Mouse (Mus musculus) heart, embryonic 14.5 days (tissue): Measurements from ENCODE around the gene Setdb1. TPM values are rescaled to one million over a fixed set of nuclear protein-coding genes. Genes with fewer than 3 reads are reported as not detected.

Experiments
- ATAC-seq: fragments of 200-750 bp; cut with Nextera tagmentation; 2 replicates; pipeline ENCODE4 v1.8.0; 2017; ENCODE audit warnings: low read depth, moderate TSS enrichment; ENCODE audit not compliant: insufficient number of reproducible peaks, insufficient read depth, low FRiP score
- H3K27ac ChIP-seq, 2 experiments: fragments of 200-500 bp in 1 of 2; fragments of 300-500 bp in 1 of 2; sonication (generic) in 1 of 2; replicated peaks in 1 of 2; 2 replicates each; pipeline ENCODE4 v1.5.1; 2012 to 2014; ENCODE audit warnings: low read depth in 2 of 2, low read length in 2 of 2, control low read depth in 1 of 2, mild to moderate bottlenecking in 1 of 2, mixed read lengths in 1 of 2; ENCODE audit not compliant: control insufficient read depth in 1 of 2, insufficient read depth in 1 of 2
- H3K27me3 ChIP-seq: fragments of 300-500 bp; sonication (generic); 2 replicates; pipeline ENCODE4 v1.6.1; 2014; ENCODE audit warnings: mild to moderate bottlenecking, low read length, control low read depth; ENCODE audit not compliant: control insufficient read depth, insufficient read depth
- H3K36me3 ChIP-seq: fragments of 300-500 bp; sonication (generic); 2 replicates; pipeline ENCODE4 v1.6.1; 2014; ENCODE audit warnings: mild to moderate bottlenecking, control low read depth, low read length, mixed read lengths; ENCODE audit not compliant: control insufficient read depth, insufficient read depth
- H3K4me1 ChIP-seq, 2 experiments: fragments of 200-500 bp in 1 of 2; fragments of 300-500 bp in 1 of 2; sonication (generic) in 1 of 2; 2 replicates each; pipeline ENCODE4 v1.6.1; 2012 to 2014; ENCODE audit warnings: low read length in 2 of 2, control low read depth in 1 of 2, mixed read lengths in 1 of 2; ENCODE audit not compliant: control insufficient read depth in 2 of 2, insufficient read depth in 2 of 2
- H3K4me2 ChIP-seq: fragments of 300-500 bp; sonication (generic); 2 replicates; pipeline ENCODE4 v1.6.1; 2014; ENCODE audit warnings: mild to moderate bottlenecking, low read length
- H3K4me3 ChIP-seq, 2 experiments: fragments of 200-500 bp in 1 of 2; fragments of 300-500 bp in 1 of 2; sonication (generic) in 1 of 2; 2 replicates each; pipeline ENCODE4 v1.5.1; 2012 to 2014; ENCODE audit warnings: low read length in 2 of 2, mild to moderate bottlenecking in 2 of 2, control low read depth in 1 of 2, low read depth in 1 of 2, moderate library complexity in 1 of 2; ENCODE audit not compliant: control insufficient read depth in 1 of 2, insufficient read depth in 1 of 2
- H3K9ac ChIP-seq: fragments of 300-500 bp; sonication (generic); 2 replicates; pipeline ENCODE4 v1.6.1; 2014; ENCODE audit warnings: mild to moderate bottlenecking, low read length
- H3K9me3 ChIP-seq: fragments of 300-500 bp; sonication (generic); 2 replicates; pipeline ENCODE4 v1.6.1; 2016; ENCODE audit warnings: low read length, control low read depth; ENCODE audit not compliant: control insufficient read depth
- WGBS: fragments of 180-500 bp; shearing (Covaris S2); extraction: QIAGEN DNeasy Blood & Tissue Kit; methylation state at CpG from one replicate; pipeline ENCODE4 v1.1.7; 2014; 5-methylcytosine and 5-hydroxymethylcytosine counted together
- polyA plus RNA-seq: library from polyadenylated mRNA; unstranded; fragments of >200 nt; fragmentation: Nextera tagmentation; extraction: Ambion mirVana; gene quantifications from 2 replicates; pipeline ENCODE4 v1.2.1, GENCODE M21; 2014

Setdb1 gene
- polyA plus RNA-seq, 1 experiment from 2014 or later = 22.1 TPM

- 60% methylated on average over 6 of the region's 6 CpGs for WGBS
- Histone ChIP-seq H3K4me3 (no peak overlapping the region), H3K9me3 (no peaks in the 10 kb centered on the region), H3K4me2 (no peak overlapping the region), H3K4me1 (peaks cover 5 to 34% of the 10 kb centered on the region in 2 experiments), H3K27me3 (no peaks in the 10 kb centered on the region), H3K36me3 (no peaks in the 10 kb centered on the region), H3K27ac (peak overlapping the region; percentile 48 to 54; a peak in 3 of 4 replicates), H3K9ac (no peak overlapping the region)
- no peak for ATAC-seq
Measured at GRCm38 (mm10) chr3:95275161-95275560, 81.8 kb downstream of the Setdb1 start.

- Histone ChIP-seq H3K4me2 (no peak overlapping the region), H3K4me1 (peaks cover 5 to 34% of the 10 kb centered on the region in 2 experiments), H3K9me3 (no peaks in the 10 kb centered on the region), H3K9ac (no peak overlapping the region), H3K36me3 (0 out of 2 replicates have a peak, but pooled peaks cover 4% of the 10 kb centered on the region), H3K27ac (no peak overlapping the region), H3K4me3 (no peak overlapping the region), H3K27me3 (no peaks in the 10 kb centered on the region)
- 95% methylated on average over 4 of the region's 4 CpGs for WGBS
- ATAC-seq = no peak
Measured at GRCm38 (mm10) chr3:95274453-95274852, 82.5 kb downstream of the Setdb1 start.

Other genes with a start within 250 kb of the Setdb1 start
- 87.5 and 95.7 TPM in 2 replicates for gene Vps72, start 246.2 kb downstream of the Setdb1 start, polyA plus RNA-seq
- 1.6 and 2.2 TPM in 2 replicates for gene Tmod4, start 232.7 kb downstream of the Setdb1 start, polyA plus RNA-seq
- 58.5 and 58.7 TPM in 2 replicates for gene Scnm1, start 223.2 kb downstream of the Setdb1 start, polyA plus RNA-seq
- gene Lysmd1, start 223.1 kb downstream of the Setdb1 start, polyA plus RNA-seq = 8.1 and 8.4 TPM in 2 replicates
- 2.6 and 3.3 TPM in 2 replicates for gene Tnfaip8l2, start 214.8 kb downstream of the Setdb1 start, polyA plus RNA-seq
- gene Sema6c, start 196.7 kb downstream of the Setdb1 start, polyA plus RNA-seq = 3.2 and 5.8 TPM in 2 replicates
- gene Gabpb2, start 139.3 kb downstream of the Setdb1 start, polyA plus RNA-seq = 6.6 and 7.9 TPM in 2 replicates
- 61.7 and 63.3 TPM in 2 replicates for gene Cdc42se1, start 128.5 kb downstream of the Setdb1 start, polyA plus RNA-seq
- 12.6 and 14.2 TPM in 2 replicates for gene Mllt11, start 125.0 kb downstream of the Setdb1 start, polyA plus RNA-seq
- 0.23 and 0.46 TPM in 2 replicates for gene Gm128, start 115.6 kb downstream of the Setdb1 start, polyA plus RNA-seq
- not detected in 2 replicates for gene Bnipl, start 106.0 kb downstream of the Setdb1 start, polyA plus RNA-seq
- 25.6 and 28.8 TPM in 2 replicates for gene Mindy1, start 75.9 kb downstream of the Setdb1 start, polyA plus RNA-seq
- 29.8 and 31.7 TPM in 2 replicates for gene Prune1, start 75.1 kb downstream of the Setdb1 start, polyA plus RNA-seq
- gene Anxa9, start 50.0 kb downstream of the Setdb1 start, polyA plus RNA-seq = 0.88 TPM in 2 replicates
- 118 and 123 TPM in 2 replicates for gene Cers2, start 42.4 kb downstream of the Setdb1 start, polyA plus RNA-seq
- not detected in 2 replicates for gene 4930558C23Rik, start 45.6 kb upstream of the Setdb1 start, polyA plus RNA-seq
- 27.5 and 28.5 TPM in 2 replicates for gene Arnt, start 77.2 kb upstream of the Setdb1 start, polyA plus RNA-seq
- gene Ctsk, start 142.1 kb upstream of the Setdb1 start, polyA plus RNA-seq = 23.2 and 23.9 TPM in 2 replicates
- gene Ctss, start 169.6 kb upstream of the Setdb1 start, polyA plus RNA-seq = 19.0 and 28.3 TPM in 2 replicates
- not detected in 2 replicates for gene Hormad1, start 202.5 kb upstream of the Setdb1 start, polyA plus RNA-seq
- gene Golph3l, start 231.7 kb upstream of the Setdb1 start, polyA plus RNA-seq = 26.9 and 27.3 TPM in 2 replicates